ENCODE assay signal across 19 mouse cellular contexts in the genomic region with DNA sequence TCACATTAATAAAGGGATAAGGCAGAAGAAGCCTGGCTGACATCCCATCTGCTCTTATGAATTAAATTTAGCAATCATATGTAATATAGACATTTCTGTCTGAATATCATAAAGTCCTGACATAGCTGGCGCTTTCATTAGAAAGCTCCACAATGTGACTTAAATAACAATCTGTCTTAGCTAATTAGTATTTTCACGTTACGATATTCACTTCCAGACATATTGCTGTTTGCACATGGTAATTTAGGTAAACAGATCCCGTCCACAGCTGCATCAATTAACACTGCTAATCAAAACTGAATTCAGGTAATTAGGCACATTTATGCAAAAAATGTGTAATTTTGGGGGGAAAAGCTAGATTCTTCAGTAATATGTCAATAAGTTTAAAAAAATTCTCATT.
"Had no signal": no experiment of that assay in that cellular context is flagged by ENCODE, and none has a peak within 500 bp of the region (broad histone marks: within the 10 kb centered on the region; RNA-seq: fewer than 3 reads in every experiment).

No protein-coding gene starts in this region.

- H3K9me3 ChIP-seq: liver, embryonic 13.5 days; neural tube, embryonic 12.5 days; neural tube, embryonic 15.5 days had no signal

- H3K27me3 ChIP-seq: liver, embryonic 13.5 days; neural tube, embryonic 12.5 days; neural tube, embryonic 15.5 days had no signal

- H3K27ac ChIP-seq: left cerebral cortex, adult 2 months; liver, embryonic 13.5 days; neural tube, embryonic 12.5 days; neural tube, embryonic 15.5 days; stomach, postnatal 0 days had no signal

- DNase-seq: kidney, postnatal 10 days; kidney, postnatal 36 days; layer of hippocampus, postnatal 36 days; liver, embryonic 13.5 days; lung, adult 2 months; lung, postnatal 14 days; lung, postnatal 4 days; midbrain, embryonic 14.5 days; right cerebral cortex, adult 18-20 months; right cerebral cortex, postnatal 14 days; right cerebral cortex, postnatal 4 days; thymus, adult 2 months; thymus, postnatal 14 days; thymus, postnatal 4 days had no signal

- H3K4me3 ChIP-seq: left cerebral cortex, adult 2 months; liver, embryonic 13.5 days; neural tube, embryonic 12.5 days; neural tube, embryonic 15.5 days had no signal

- H3K4me2 ChIP-seq: liver, embryonic 13.5 days; midbrain, embryonic 11.5 days; neural tube, embryonic 12.5 days; neural tube, embryonic 15.5 days had no signal

- H3K36me3 ChIP-seq: liver, embryonic 13.5 days had no signal

- H3K4me1 ChIP-seq: liver, embryonic 13.5 days; neural tube, embryonic 12.5 days had no signal

- H3K9ac ChIP-seq: liver, embryonic 13.5 days; neural tube, embryonic 12.5 days; neural tube, embryonic 15.5 days had no signal
